Mouse (Mus musculus): Measurements from ENCODE around the gene Gm45234.
"Not testable (repeated sequence)": the region's sequence is repeated elsewhere in the genome, so short reads cannot be mapped to it uniquely, and the experiment has no call there.

Gm45234 gene

DNA sequence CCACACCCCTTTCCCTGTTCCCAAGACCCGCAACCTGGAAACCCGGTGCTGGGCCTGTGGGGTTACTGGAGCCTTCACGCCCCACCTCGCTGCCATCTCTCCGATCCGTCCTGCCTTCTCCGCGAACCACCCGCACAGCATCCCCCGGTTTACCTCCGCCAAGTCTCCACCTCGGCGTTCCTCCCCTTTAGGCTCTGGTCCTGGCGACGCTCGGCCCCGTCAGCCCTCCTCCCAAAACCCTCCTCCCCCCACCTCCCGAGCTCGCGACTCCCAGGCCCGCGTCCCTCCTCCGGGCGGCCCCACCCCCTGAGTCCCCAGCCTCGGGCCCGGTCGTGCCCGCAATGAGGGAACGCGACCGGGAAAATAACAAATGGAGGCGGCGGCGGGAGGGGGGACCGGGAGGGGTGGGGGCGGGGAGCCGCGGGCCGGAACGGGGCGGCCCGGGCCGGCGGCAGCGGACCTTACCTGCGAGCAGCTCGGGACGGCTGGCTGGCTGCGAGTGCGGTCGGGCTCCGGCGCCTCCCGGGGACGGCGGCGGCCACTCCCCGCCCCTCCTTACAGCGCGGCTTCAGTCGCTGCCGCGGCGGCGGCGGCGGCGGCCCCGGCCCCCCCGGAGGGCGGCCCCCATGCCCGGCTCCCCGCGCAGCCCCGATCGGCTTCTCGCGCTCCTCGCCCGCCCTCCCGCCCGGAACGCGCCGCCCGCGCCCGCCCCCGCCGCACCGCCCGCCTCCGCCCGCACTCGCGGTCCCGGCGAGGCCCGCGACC, at the start of gene Gm45234, which contains the start of gene Atn1:
Gene Gm45234 (minus strand): TSS at position 191 of the 765 bp plus-strand sequence.
Gene Atn1 (minus strand): TSS at position 694 of the 765 bp plus-strand sequence.
- peak; percentile 52 for DNase-seq (ENCODE audit: low spot score)

- no peak for DNase-seq (ENCODE audit: low spot score)
Measured at GRCm38 (mm10) chr6:124804341-124804740, 48.5 kb upstream of the Gm45234 start.

DNA sequence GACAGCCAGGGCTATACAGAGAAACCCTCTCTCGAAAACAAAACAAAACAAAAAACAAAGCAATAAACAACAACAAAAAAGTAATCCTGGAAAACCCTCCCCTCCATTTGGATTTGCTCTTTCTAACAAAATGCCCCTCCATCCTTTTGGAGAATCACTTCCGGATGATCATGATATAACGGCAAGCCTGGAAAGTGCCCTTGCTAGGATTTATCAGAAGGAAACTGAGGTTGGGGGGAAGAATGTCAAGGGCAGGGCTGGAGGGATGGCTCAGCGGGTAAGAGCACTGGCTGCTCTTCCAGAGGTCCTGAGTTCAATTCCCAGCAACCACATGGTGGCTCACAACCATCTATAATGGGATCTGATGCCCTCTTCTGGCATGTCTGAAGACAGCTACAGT, 47.9 kb upstream of the Gm45234 start:
- DNase-seq (ENCODE audit: low spot score), result not testable (repeated sequence)

DNA sequence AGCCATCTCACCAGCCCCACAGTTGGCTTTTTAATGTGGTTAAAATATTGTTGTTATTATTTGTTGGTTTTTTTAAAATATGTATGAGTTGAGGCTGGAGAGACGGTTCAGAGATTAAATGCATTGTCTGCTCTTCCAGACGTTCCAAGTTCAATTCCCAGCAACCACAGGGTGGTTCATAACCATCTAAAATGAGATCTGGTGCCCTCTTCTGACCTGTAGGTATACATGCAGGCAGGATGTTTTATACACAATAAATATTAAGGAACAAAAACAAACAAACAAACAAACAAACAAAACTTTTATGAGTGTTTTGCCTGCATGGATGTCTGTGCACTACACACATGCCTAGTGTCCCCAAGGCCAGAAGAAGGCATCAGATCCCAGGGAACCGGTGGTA, 47.2 kb upstream of the Gm45234 start:
- no peak for DNase-seq (ENCODE audit: low spot score)

GRCm38 (mm10) chr6:124802400-124802799, 46.6 kb upstream of the Gm45234 start:
- not testable (repeated sequence) for DNase-seq (ENCODE audit: low spot score)

GRCm38 (mm10) chr6:124796200-124796599, 40.4 kb upstream of the Gm45234 start:
- DNase-seq (ENCODE audit: low spot score), result no peak

DNA sequence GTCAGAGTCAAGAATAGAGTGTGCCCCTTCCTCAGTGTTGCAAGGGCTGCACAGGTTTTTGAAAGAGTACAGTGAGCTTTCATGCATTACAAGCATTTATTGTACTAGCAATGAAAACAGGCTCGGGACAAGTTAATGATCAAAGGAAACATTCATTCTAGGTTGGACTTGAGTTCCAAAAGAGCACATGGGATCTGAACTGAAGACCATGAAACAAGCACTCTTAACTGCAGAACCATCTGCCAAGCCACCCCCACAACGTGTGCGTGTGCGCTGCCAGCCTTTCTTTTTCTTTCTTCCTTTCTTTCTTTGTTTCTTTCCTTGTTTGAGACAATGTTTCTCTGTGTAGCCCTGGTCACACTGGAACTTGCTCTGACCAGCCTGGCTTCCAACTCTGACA, 40.0 kb upstream of the Gm45234 start:
- DNase-seq (ENCODE audit: low spot score), result no peak

GRCm38 (mm10) chr6:124791911-124792310, 36.1 kb upstream of the Gm45234 start:
- DNase-seq (ENCODE audit: low spot score), result no peak

DNA sequence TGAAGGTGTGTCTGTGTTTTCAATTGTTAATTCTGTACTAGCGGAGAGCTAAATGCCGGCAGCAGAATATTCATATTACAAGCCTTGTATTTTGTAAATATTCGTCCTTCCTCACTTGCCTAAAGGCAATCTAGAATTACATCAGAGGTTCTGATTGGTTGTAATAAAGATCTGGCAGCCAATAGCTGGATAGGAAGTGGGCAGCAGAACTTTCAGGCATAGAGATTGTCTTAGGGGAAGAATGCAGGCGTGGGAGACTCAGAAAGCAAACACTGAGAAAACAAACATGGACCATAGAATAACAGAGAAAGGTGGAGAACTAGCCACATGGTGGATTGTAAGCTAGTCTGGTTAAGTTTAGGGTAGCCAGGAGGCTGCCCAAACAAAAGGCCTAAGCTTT, 34.3 kb upstream of the Gm45234 start:
- DNase-seq (ENCODE audit: low spot score), result no peak

- DNase-seq (ENCODE audit: low spot score), result no peak
Measured at GRCm38 (mm10) chr6:124789519-124789918, 33.7 kb upstream of the Gm45234 start.

DNA sequence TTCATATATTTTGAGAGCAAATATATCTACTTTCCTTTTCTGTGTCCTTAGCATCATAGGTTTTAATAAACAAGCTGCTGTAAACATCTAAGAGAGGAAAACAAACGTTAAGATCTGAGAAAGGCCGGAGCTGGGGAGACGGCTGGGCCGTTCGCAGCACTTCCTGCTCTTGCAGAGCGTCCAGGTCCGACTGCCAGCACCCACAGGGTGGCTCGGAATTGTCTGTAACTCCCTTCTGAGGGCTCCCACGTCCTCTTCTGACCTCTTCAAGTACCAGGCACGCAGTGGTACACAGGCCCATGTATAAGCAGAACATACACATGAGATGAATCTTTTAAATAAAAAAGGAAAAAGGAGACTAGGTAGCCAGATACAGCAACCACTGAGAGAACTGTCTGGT, 31.9 kb upstream of the Gm45234 start:
- no peak for DNase-seq (ENCODE audit: low spot score)

GRCm38 (mm10) chr6:124786756-124787420, 31.1 kb upstream of the Gm45234 start:
- no peak for DNase-seq (ENCODE audit: low spot score)

- DNase-seq (ENCODE audit: low spot score), result no peak
Measured at GRCm38 (mm10) chr6:124782436-124782835, 26.6 kb upstream of the Gm45234 start.

DNA sequence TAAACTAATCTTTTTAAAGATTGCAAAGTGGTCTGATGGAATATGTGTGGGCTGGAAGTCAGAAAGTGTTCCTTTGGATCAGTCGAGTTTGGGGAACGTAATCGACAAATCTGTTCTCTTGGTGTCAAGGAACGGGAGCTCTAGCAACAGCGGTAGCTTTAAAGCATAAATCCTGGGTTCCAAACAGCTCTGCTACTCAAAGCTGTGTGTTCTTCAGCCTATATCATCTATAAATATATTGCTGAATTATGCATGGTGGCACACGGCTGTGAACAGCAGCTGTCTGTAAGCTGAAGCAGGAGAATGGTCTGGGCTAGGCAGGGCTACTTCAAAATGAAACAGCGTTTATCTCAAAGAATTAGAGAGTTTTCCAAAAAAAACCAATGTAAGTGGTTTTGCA, 25.1 kb upstream of the Gm45234 start:
- no peak for DNase-seq (ENCODE audit: low spot score)

GRCm38 (mm10) chr6:124779984-124780416, 24.2 kb upstream of the Gm45234 start:
- DNase-seq (ENCODE audit: low spot score), result no peak

DNA sequence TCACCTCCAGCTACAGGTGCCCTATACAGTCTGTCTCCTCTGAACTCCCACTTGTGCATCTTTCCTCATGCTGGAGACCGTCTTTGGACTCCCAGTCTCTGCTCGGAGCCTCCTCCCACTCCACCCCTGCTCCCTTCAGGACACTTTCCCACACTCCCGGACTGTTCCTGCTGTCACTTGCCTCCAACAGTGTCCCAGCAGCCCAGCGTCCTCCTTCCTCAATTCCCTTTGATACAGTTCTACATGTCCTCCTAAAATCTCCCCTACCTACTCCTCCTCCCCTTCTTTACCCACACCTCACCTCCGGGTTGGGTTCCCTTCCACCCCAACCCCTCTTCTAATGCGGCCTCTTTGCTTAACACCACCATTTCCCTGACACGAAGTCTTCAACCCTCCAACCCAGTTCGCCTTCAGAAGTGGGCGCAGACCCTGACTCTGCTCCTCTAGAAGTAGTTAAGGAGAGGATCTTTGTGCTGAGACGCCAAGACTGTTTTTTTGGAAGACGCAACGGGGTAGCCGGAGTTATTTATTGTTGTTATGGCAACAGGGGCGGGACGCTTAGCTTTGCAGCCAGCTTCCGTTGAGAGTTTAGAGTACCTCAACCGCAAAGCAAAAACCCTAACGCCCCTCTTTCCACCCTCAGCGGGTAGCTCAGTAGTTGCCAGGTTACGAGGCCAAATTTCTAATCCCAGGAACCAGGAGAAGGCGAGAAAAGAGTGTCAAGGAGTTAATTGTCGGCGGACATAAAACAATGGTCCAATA, 23.6 kb upstream of the Gm45234 start, which contains the start of gene Lrrc23:
Gene Lrrc23 (minus strand): TSS at position 506 of the 762 bp plus-strand sequence.
- no peak for DNase-seq (ENCODE audit: low spot score)

DNA sequence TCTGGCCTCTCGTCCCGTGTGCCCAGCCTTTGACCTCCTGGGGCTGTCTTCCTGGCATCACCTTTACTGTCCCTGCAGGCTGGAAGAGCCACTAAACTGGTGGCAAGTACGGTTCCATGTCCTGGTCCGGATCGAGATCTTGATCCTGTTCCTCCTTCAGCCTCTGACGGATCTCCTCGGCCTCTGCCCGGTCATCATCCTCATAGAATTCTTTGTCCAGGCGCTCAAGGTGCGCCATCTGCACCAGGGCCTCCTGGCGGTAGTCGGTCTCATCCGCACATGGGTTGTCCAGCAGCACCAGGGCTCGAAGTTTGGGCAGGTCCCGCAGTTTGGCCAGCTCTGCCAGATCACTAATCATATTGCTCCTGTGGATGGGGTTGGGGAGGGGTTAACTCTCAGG, 14.7 kb upstream of the Gm45234 start:
- DNase-seq (ENCODE audit: low spot score), result no peak

DNA sequence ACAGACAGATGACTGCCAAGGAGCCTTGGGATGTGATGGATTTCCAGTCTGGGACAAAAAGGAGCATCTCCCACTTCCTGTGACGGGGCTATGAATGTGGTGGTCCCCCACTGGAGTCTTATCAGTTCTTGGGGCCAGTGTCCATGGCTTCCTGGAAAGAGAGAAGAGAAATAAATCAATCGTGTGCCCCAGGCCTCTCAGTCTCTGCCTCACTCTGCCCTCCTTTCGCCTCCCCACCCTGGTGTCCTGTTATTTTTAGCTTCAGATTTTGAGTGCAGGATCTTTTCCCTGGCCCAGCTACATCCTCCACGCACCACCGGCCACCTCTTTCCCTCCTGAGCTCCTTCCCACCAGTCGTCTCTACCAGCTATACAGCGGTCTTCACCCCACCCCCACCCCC, 14.2 kb upstream of the Gm45234 start:
- no peak for DNase-seq (ENCODE audit: low spot score)

DNA sequence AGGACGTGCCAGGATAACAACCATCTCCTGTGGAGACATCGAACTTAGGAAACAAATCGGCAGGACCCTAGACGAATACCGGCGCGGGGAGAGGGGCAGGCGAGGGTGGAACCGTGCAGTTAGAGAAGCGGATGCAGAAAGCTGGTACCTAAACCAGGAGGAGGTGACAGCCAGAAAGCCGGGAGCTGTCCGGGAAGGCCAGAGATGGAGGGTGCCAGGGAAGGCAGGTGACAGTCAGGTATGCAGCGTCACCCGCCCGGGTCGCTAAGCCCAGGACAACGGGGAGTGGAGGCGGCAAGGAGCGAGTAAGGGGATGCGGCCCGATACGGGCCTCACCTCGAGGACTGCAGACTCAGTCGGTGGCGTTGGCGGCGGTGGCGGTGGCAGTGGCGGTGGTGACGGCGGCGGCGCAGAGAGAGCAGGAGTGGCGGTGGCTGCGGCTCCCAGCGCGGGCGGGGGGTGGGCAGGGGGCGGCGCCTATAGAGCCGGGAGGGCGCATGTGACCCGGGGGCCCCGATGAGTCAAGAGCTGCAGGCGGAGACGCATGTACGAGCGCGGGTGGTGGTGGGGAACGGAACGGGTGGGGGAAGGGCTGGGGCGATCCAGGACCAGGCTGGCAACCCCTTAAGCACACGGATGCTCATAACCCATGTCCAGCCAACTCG, 13.4 kb upstream of the Gm45234 start, which contains the start of gene Eno2:
Gene Eno2 (minus strand): TSS at position 573 of the 665 bp plus-strand sequence.
- DNase-seq (ENCODE audit: low spot score), result peak; percentile 80

- no peak for DNase-seq (ENCODE audit: low spot score)
Measured at GRCm38 (mm10) chr6:124768704-124769044, 12.9 kb upstream of the Gm45234 start.

GRCm38 (mm10) chr6:124767920-124768703, 12.3 kb upstream of the Gm45234 start:
- DNase-seq (ENCODE audit: low spot score), result no peak
